Mouse (Mus musculus): ENCODE data around the gene Nemf.

Gene Nemf

GRCm38 (mm10) chr12:69318431-69318830, 38.5 kb downstream of the Nemf start:
- DNase-seq (ENCODE audit: extremely low read depth, insufficient read length, low spot score), result no peak

- DNase-seq (ENCODE audit: extremely low read depth, insufficient read length, low spot score), result no peak
Measured at GRCm38 (mm10) chr12:69309659-69310058, 47.3 kb downstream of the Nemf start.

DNA sequence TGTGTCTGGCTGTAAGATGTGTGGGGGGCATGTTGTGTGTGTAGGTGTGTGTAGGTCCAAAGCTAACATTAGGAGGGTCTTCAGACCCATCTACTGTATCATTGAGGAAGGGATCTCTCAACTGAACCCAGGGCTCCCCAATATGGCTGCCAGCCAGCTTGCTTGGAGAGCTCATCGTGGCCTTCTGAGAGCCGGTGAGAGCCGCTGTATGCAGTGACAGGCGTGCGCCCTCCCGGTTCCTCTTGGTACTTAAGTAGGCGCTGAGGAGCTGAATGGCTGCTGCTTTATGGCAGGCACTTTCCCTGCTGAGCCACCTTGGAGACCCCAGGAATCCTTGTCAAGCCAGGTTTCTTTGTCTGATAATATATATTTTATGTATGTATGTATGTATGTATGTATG, 50.6 kb downstream of the Nemf start:
- no peak for DNase-seq (ENCODE audit: extremely low read depth, insufficient read length, low spot score)

GRCm38 (mm10) chr12:69304051-69304450, 52.9 kb downstream of the Nemf start:
- no peak for DNase-seq (ENCODE audit: extremely low read depth, insufficient read length, low spot score)

DNA sequence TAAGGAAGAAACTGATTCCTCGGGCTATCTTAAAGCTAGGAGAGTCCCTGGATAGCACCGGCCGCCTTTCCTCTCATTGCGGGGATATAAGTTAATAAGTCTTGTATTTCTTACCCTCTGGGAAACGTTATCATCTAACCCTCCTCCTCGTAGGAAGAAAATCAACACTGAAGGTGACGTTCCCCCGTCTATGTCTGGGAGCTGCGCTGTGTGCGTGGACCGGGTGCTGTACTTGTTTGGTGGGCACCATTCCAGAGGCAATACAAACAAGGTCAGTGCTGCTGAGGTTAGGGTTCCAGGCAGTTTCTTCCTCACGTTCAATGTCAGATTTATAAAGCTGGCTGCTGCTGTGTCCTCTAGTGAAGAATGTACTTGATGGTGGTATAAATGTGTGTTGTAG, 54.8 kb downstream of the Nemf start:
- no peak for DNase-seq (ENCODE audit: extremely low read depth, insufficient read length, low spot score)

DNA sequence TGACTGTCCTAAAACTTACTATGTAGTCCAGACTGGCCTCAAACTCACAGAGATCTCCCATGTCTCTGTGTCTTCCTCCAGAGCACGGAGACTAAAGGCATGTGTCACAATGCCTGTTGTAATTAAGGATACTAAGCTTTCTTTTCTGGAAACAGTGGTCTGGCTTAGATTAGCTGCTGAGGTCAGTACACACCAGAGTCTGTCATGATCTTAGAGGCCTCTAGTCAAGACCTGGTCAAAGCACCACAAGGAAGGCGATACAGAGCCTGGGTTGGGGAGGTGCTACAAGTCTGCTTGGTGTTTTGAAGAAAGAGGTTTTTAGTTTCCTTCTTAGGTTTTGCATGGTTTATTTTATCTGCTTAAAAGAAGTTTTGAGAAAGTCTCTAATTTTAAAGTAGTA, 56.6 kb downstream of the Nemf start:
- DNase-seq (ENCODE audit: extremely low read depth, insufficient read length, low spot score), result no peak

DNA sequence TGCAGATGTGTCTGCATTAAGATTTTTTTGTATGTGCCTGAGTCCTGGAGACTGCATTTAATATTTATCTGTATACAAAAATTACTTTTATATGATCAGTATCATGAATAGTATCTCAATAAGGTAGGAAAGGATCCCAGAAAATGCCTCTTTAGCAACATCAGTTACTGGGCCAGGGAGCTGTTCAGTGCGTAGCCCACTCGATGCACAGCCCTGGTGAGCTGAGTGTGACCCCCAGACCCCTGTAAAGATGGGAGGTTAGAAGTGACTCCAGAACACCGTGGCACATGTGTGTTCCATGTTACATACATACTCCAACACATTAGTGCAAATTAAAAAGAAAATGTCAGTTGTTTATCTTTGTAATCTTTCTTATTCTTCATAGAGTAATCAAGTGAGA, 57.1 kb downstream of the Nemf start:
- no peak for DNase-seq (ENCODE audit: extremely low read depth, insufficient read length, low spot score)

- no peak for DNase-seq (ENCODE audit: extremely low read depth, insufficient read length, low spot score)
Measured at GRCm38 (mm10) chr12:69299231-69299630, 57.7 kb downstream of the Nemf start.

DNA sequence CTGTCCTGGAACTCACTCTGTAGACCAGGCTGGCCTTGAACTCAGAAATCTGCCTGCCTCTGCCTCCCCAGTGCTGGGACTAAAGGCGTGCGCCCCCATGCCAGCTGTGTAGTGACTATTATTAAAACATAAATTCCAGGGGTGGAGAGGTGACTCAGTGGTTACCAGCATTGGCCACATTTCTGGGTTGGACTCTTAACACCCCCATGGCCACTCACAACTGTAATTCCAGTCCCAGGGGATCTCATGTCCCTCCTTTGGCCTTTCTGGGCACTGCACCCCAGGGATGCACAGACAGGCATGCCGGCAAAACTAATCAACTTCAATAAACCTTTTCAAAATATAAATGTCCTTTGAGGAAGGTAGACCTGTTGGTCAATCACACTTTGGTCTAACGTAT, 58.7 kb downstream of the Nemf start:
- DNase-seq (ENCODE audit: extremely low read depth, insufficient read length, low spot score), result peak; percentile 18

DNA sequence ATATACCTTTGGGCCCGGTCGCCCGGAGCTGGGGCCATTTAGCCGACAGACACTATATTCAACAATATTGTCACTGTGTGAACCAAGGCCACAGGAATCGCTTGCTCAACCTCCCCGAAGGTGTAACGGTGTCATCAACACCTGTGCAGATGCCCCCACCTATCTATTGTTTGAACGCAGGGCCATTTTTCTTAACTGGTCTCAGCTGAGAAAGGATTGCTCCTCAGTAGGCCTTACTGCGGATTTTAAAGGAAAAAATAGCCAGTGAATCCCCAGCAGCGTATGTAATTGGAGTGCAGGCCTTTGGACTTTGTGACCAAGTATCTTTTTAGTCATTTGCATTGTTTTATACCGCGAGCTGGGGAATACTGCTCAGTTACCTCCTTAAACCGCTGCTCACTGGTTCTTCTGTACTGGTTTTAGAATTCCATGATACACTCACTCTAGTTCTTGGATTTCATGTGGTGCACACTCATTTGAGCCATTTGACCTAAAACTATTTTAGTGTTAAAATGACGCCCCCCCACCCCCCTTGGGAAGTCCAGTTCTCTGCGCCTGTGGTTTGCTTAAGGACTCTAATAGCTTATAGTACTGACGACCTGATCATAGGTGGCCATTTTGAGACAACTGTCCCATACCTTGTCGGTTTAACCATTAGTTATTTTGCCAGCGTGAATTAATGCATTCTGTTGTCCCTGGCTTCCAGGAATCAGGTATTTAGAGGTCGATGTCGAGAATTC, 59.4 kb downstream of the Nemf start:
- no peak for DNase-seq (ENCODE audit: extremely low read depth, insufficient read length, low spot score)

DNA sequence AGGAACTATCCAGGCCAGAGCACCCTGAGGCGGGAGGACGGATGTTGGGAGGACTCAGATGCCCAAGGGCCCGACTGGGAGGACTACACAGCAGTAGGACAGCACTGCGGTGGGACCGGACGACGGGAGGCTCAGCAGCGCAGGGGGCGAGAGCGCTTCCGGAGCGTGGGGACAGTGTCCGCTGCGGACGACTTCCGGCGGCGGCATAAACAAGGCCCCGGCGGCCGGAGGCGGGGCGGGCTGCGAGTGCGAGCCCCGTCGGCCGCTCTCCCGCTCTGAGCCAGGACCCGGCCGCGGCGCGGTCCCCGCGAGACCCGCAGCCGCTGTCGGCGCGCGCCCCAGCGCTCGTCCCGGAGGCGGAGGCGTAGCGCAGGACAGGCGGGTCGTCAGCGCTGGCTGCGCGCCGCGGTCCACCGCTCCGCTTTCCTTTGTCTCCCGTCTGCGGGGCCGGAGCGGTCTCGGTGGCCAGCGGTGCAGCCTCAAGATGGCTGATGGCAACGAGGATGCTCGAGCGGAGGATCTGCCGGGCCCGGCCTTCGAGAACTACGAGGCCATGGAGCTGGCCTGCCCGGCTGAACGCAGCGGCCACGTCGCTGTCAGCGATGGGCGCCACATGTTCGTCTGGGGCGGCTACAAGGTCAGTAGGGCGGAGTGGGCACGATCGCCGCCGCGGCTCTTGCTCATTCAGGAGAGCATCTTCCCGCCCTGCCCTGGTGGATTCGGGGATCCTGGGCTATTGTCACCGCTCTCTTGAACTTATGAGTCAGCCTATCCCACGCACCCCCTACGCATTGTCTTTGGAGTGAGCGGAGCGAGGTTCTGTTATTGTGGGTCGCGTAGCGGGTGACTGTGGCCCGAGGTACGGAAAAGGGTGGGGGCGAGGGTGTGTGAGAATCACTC, 60.2 kb downstream of the Nemf start, which contains the start of gene Klhdc2:
Gene Klhdc2 (plus strand): TSS at position 171 of the 900 bp plus-strand sequence.
- DNase-seq (ENCODE audit: extremely low read depth, insufficient read length, low spot score), result peak; percentile 95

DNA sequence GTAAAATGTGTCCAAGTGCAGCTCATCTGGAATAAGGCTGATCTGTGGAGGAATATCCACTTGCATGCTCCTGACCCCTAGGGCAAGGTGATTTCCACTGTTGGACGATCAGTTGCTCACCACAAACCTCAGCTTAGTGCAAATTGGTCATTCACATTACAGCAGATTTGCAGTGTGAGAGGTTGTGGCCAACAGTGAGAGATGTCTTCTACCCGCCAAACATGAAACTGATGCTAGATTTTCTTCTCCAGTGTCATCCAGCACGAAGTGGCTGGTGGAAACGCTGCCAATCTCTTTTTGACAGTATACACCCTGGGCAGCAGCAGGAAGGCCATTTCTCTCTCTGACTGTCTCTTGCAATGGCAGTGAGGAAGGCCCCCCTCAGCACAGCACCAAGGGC, 61.3 kb downstream of the Nemf start:
- no peak for DNase-seq (ENCODE audit: extremely low read depth, insufficient read length, low spot score)

DNA sequence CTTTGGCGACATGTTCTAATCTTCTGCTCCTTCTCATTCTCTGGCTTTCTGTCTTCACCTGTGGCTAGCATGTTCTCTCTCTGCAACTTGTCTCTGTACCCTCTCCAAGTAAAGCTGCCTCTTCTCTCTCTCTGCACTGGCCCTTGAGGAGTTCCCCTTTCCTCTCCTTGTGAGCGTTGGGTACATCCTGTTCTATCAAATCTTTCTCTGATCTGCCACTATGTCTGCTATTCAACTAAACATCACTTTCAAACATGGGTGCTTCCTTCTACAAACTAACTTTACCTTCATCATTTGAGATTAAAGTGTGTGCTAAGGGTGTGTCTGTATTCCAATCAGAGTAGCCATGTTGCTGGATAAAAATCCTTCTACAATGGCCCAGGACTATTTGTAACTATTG, 62.0 kb downstream of the Nemf start:
- no peak for DNase-seq (ENCODE audit: extremely low read depth, insufficient read length, low spot score)

- no peak for DNase-seq (ENCODE audit: extremely low read depth, insufficient read length, low spot score)
Measured at GRCm38 (mm10) chr12:69293815-69294214, 63.1 kb downstream of the Nemf start.

DNA sequence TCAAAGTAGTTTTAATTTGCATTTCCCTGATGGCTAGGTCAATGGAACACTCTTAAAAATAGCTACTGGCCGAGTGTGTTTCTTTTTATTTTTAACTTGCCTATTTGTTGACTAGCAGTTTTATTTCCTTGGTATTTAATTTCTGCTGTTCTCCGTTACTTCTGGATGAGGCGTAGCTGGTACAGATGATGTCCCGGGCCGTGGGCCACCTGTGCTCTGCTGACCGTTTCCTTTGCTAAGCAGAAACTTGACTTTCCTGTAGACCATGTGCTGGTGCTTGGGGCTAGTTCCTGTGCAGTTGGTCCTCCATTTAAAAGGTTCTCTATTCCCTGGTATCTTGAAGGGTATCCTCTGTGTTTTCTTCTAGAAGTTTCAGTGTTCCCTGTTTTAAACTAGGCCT, 64.6 kb downstream of the Nemf start:
- DNase-seq (ENCODE audit: extremely low read depth, insufficient read length, low spot score), result no peak

GRCm38 (mm10) chr12:69288699-69289098, 68.3 kb downstream of the Nemf start:
- DNase-seq (ENCODE audit: extremely low read depth, insufficient read length, low spot score), result no peak

GRCm38 (mm10) chr12:69287535-69287934, 69.4 kb downstream of the Nemf start:
- no peak for DNase-seq (ENCODE audit: extremely low read depth, insufficient read length, low spot score)

- no peak for DNase-seq (ENCODE audit: extremely low read depth, insufficient read length, low spot score)
Measured at GRCm38 (mm10) chr12:69283146-69283545, 73.8 kb downstream of the Nemf start.

- DNase-seq (ENCODE audit: extremely low read depth, insufficient read length, low spot score), result no peak
Measured at GRCm38 (mm10) chr12:69280915-69281314, 76.0 kb downstream of the Nemf start.

- no peak for DNase-seq (ENCODE audit: extremely low read depth, insufficient read length, low spot score)
Measured at GRCm38 (mm10) chr12:69279931-69280469, 77.0 kb downstream of the Nemf start.

GRCm38 (mm10) chr12:69268956-69269355, 88.0 kb downstream of the Nemf start:
- no peak for DNase-seq (ENCODE audit: extremely low read depth, insufficient read length, low spot score)

Measured in 3134 (cell line).